Comparison of ENCODE assay signal across 13 mouse cellular contexts in the genomic region with DNA sequence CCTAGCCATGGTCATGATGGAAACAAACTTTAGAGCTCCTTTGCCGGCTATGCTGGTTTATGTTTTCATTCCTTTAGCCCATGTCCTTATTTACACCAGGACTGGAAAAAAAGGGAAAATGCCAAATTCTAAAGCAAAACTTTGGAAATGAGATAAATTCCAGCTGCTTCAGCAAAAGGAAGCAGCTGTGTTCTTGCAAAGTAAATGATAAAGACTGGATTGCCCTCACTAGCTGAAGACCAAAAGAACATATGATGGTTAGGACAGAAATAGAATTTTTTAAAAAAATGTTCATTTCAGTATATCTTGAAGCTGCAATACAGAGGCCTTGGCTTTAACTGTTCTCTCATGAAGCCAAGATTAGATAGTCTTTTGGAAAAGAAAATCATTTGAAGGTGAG.
"Had no signal": no experiment of that assay in that cellular context is flagged by ENCODE, and none has a peak within 500 bp of the region (broad histone marks: within the 10 kb centered on the region; RNA-seq: fewer than 3 reads in every experiment).

No protein-coding gene starts in this region.

- H3K36me3 ChIP-seq: intestine, embryonic 15.5 days; limb, embryonic 12.5 days; liver, embryonic 15.5 days; midbrain, embryonic 15.5 days; neural tube, embryonic 12.5 days had no signal

- H3K27ac ChIP-seq: intestine, embryonic 15.5 days; layer of hippocampus, adult 2 months; limb, embryonic 12.5 days; liver, embryonic 15.5 days; macrophage; midbrain, embryonic 15.5 days; neural tube, embryonic 12.5 days; stomach, postnatal 0 days had no signal

- H3K4me3 ChIP-seq: intestine, embryonic 15.5 days; layer of hippocampus, adult 2 months; limb, embryonic 12.5 days; liver, embryonic 15.5 days; megakaryocyte, embryonic 14.5 days; midbrain, embryonic 15.5 days; neural tube, embryonic 12.5 days had no signal

- H3K4me1 ChIP-seq: intestine, embryonic 15.5 days; limb, embryonic 12.5 days; liver, embryonic 15.5 days; midbrain, embryonic 15.5 days; neural tube, embryonic 12.5 days had no signal

- DNase-seq: kidney, postnatal 4 days; liver; thymus, postnatal 4 days had no signal

- H3K27me3 ChIP-seq: intestine, embryonic 15.5 days; limb, embryonic 12.5 days; liver, embryonic 15.5 days; megakaryocyte, embryonic 14.5 days; midbrain, embryonic 15.5 days; neural tube, embryonic 12.5 days had no signal

- H3K9me3 ChIP-seq: intestine, embryonic 15.5 days; limb, embryonic 12.5 days; liver, embryonic 15.5 days; megakaryocyte, embryonic 14.5 days; midbrain, embryonic 15.5 days; neural tube, embryonic 12.5 days had no signal

- ATAC-seq: intestine, embryonic 15.5 days; midbrain, embryonic 15.5 days had no signal

- H3K9ac ChIP-seq: intestine, embryonic 15.5 days; limb, embryonic 12.5 days; liver, embryonic 15.5 days; midbrain, embryonic 15.5 days; neural tube, embryonic 12.5 days had no signal

- H3K4me2 ChIP-seq: intestine, embryonic 15.5 days; limb, embryonic 12.5 days; liver, embryonic 15.5 days; midbrain, embryonic 11.5 days; midbrain, embryonic 15.5 days; neural tube, embryonic 12.5 days had no signal
